Mouse (Mus musculus) A20 (cell line): ENCODE measurements at regions not wholly inside any gene's neighbourhood (a gene's known extent, or its start where the extent isn't known, plus 50 kb on each side); places are given as distances from the start of the nearest gene placed in this dataset.

ENCODE experiments used
- DNase-seq: peaks from one replicate; pipeline ENCODE4 v3.0.0-alpha.2; 2011; ENCODE audit warnings: low read depth, low spot score

DNA sequence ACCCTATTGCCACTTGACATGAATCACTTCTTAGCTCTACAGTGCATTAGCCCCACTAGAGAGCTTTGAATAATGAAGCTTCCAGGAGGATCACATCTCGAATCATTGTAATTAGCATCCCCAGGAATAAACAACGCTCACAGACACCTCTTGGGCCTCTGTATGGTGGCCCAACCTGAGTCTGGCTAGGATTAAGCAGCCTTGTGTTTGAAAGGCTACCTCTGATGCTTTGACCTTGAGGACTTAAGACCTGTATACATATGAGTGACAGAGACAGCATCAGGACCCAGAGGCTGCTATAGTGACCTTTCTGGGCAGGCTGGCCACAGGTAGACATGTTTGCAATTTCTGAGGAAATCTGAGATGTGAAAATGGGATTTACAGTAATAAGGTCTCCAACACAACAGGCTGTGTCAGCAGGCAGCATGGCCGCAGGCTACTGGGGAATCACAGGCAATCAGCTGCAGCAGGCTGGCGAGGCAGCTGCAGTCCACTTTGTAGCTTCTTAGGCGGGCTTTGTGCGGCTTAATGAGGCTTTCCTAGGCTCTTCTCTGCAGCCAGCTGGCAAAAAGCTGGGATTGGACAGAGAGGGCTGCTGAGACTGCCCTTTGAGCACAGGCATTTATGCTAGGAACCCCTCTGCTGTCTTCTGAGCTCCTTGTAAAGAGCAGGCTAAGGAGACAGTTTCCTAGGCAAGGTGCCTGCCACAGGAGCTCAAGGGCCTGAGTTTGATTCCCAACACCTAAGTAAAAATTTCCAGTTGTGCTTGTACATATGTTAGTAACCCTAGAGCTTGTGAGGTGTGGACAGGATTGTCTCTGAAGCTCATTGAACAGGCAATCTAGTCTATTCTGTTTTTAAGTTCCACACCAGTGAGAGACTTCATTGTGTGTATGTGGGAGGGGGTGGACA lies 768.1 kb upstream of the Auts2 start:
- DNase-seq, result no peak

DNA sequence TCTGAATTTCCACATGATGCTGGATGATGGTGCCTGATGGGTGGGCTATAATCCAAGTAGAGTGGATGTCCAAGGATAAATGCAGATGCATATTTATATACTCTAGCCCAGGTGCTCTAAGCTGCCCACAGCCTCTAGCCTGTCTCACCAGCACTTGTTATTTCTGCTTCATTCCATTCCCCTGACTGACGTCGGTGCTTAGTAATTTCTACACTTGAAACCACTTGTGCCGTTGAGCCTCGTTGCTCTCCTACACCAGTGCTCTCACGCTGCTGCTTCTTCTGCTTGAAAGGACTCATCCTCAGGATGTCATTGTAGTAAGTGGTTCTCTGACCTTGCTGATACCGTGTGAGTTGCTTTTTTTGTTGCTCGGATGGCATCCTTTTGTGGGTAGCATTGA lies 724.7 kb upstream of the Auts2 start:
- no peak for DNase-seq

DNA sequence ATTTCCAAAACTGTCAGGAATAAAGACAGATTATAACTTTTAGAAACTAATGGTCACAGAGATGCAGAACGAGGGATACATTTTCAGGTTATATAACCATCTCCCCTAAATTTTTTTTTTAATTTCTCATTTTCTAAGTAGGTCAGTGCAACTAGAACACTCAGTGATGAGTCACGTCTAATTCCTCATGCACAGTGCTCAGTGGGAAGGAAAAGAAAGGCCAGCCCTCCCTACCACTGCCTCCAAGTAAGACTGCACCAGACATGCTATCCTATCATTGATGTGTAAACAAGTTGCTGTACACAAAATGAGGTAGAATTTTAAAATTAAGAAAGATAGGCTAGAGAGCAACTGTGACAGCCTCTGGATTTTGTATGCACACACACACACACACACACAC lies 724.2 kb upstream of the Auts2 start:
- no peak for DNase-seq

DNA sequence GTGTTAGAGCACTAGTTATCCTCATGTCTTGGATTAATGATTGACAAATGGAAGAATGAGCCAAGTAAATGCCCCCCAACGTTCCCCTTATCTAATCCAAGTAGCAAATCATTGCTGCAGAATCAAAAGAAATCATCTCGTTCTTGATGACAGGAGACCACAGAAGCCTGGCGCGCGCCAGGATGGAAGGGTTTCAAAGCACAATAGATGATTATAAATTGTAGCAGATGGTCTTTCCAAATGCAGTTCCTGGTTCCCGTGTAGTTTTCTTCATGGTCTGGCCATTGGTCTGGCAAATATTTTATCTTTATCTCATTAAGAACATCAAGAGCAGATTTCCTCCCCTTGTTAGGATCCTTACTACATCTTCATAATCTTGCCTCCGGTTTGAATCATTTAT lies 721.8 kb upstream of the Auts2 start:
- no peak for DNase-seq

DNA sequence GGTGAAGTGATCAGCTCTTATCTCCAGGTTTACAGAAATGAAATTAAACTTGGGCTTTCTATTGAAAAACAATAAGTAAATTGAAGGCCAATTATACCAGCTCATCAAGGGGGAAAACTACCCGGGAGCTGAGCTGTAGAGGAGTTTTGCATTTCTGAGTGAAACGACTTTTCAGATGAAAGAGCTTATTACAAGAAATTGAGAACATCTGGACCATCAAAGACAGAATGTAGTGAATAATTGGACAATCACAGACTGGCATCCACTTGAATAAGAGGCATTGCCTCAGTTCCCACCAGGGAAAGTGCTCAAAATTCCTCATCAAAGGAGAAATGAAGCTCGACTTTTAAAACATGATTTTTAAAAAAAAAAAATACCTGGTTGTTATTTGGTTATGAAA lies 675.7 kb upstream of the Auts2 start:
- DNase-seq, result no peak

DNA sequence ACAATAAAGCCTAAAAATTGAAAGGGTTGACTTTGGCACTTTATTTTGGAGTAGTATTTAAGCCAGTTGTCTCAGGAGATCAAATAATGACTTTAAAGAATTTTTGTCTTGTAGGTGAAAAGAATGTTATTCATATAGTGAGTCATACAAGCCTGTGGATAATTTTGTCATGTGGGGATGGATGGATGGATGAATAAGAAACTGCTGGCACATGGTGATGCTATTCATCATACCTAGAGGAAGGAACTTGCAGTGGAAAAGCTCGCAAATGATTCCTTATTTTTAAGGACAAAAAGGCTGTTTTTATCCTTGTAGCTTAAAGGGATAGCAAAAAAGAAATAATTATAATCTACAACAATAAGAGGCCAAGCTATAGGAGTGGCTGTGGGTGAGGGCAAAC lies 655.4 kb upstream of the Auts2 start:
- DNase-seq, result no peak

DNA sequence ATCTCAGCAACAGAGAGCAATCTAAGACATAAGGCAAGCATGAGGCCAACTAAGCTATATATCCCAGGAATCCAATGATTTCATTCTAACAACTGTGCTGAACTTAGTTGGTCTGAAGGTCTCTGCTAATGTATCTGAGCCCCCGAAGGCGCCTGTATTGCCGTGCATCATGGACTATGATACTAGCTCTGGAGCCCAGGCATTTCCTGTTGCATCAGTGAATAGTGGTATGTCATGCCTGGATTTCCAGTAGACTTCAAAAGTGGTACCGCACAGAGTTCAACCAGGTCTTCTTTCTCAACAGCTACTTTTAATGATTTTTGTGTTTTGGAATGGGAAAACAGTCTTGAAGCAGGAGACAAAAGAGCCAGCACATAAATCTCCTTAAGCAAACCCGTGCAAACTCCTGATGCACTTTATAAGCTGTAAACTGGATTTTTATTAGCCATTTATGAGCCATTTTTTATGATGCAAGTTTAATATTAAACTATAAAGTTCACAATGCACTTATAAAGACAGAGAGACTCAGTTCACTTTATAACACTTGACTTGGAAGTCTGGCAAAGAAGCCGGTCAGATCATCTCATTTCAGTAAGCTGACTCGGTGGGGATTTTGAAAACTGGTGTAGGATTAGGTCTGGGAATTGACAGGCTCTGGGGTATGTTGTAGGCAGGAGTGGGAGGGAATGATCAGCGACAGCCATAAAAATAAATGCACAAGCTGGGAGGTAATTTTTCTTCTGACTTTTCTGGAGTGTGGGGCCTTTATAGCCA lies 646.8 kb upstream of the Auts2 start:
- no peak for DNase-seq

DNA sequence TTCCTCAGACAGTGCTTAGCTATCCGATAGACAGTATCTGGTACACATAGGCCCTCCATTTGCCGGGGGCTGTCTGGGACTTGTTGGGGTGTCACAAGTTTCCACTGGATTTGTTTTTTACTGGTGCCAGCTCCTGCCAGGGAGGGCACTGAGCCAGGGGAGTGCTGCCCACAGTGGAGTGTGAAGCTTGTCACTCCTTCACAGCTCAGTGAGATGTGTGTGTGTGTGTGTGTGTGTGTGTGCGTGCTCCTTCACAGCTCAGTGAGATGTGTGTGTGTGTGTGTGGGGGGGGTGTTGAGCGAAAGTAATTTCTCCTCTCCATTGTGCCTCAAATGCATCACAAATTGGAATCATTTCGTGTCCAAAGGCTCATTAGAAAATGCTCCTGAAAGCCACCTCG lies 632.5 kb upstream of the Auts2 start:
- no peak for DNase-seq

DNA sequence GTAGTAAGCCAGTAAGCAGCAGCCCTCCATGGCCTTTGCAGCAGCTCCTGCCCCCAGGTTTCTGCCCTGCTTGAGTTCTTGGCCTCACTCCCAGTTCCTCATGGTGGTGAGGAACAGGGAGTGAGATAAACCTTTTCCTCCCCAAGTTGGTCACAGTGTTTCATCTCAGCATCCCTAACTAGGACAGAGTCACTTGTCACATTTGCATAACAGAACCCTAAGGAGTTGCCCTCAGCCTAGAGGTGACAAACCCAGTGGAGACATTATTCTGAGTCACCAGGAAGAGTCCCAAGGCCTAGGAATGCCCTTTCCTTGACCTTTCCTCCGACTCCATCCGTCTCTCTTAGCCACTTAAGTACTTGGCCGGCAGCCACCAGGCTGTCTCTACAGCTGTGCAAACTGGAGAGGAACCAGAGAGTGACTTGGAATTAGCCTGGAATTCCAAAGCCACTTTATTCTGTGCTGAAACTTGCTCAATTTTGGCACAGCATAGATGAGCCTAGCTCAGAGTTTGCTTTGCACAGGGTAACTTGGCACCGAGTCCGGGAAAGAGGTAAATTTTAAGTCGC lies 630.1 kb upstream of the Auts2 start:
- no peak for DNase-seq

DNA sequence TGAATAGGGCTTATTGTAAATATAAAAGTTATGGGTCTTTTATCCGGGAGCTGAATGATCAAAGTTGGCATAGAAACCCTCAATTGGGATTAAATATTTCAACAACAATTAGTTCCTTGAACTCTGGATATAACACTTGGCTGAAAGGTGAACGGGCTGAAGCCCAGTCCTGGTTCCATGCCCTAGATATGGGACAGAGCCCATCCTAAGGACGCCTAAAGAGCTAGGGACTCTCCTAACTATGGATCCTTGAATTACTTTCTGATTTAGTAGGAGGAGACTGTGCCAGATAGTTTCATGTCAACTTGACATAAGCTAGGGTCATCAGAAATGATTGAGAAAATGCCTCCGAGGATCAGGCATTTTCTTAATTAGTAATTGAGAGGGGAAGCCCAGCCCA lies 629.5 kb upstream of the Auts2 start:
- DNase-seq, result no peak

DNA sequence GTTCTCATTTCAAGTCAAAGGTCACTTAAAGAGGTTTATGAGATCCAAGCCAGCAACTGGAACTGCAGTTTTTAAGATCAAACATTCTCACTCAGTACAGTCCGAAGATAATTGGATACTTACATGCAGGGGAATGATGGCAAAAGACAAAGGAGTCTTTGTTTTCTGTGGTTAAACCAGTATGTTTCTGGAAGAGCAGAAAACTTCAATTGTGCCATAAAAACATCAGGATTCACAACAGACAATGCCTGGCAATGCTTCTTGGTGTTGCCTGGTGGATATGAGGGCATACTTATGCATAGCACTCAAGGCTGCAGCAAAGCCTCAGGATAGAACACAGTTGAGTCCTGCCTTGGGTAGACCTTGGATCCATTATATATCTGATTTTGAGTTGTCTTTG lies 628.1 kb upstream of the Auts2 start:
- no peak for DNase-seq

DNA sequence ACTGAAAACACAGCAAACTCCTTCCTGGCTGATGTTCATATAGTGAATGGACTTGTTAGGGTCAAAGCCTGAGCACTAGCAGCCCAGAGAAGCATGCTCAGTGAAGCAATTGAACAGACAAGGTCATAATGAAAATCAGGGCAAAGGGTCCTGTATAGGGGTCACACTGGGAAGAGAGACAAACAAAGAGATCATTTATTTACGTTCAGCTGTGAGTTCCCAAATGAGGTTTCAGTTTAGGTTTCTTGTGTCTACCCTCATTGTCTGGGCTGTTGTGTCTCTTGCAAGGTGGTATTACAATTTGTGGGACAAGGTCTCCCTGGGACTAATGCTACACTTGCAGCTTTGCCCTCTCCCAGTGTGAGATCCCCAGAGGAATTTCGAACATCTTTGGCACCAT lies 624.4 kb upstream of the Auts2 start:
- DNase-seq, result no peak

DNA sequence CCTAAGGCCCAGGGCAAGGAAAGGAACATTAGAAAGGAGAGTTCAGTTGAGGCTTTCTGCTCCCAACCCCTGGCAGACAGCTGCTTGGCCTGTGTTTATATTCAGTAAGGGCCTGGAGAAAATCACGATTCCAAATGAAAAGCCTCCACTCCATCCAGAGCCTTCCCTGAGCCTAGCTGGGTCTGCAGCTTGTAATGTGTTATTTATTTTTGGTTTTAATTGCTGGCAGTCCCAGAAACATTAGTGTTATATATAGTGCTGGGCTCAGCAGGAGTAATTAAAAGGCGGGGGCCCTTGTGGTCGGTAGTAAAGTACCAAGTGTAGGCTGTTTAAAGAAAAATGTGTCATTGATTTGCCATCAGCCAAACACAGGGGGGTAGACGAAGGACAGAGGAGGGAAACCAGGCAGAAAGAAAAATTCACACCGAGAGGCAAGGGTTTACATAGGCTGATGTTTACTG lies 623.9 kb upstream of the Auts2 start:
- no peak for DNase-seq

DNA sequence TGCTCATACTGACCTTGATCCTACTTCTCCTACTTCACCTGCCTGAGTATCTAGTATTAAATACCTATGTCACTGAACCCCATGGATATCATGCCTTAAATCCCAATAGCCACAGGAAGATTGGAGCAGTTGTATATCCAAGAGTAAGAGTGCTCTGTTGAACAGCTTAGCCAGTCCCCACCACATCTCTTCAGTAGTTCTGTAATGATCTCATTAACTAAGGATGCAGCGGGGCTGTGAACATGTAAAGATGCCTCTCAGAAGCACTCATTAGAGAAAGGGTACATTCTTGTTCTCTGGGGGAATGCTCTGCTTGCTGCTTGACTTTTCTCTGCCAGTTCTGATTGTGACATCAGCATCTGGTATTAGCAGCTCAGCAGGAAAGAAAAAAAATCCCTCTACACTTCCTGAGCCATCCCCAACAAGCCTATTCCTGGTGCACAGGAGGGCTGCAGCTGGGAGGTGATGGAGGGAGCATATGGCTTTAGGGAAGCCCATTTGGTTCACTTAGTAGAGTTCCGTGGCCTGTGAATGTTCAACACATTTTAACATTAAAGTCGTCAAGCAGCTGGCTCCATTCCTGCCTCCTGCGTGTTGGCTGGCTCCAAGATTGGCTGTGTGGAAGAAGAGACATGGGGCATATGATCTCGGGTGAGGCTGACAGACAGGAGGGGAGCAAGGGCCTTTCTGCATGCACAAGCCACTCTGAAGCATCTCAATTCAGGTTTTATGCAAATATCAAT lies 613.1 kb upstream of the Auts2 start:
- DNase-seq, result no peak

DNA sequence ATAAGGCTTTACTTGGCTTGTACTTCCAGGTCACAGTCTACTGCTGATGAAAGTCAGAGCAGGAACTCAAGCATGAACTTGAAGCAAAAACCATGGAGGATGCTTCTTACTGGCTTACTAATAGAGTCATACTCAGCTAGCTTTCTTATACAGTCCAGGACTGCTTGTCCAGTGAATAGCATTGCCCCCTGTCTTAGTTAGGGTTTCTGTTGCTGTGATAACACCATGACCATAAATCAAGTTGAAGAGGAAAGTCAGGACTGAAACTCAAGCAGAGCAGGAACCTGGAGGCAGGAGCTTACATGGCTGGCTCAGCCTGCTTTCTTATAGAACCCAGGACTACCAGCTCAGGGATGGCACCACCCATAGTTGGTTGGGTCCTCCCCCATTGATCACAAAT lies 602.9 kb upstream of the Auts2 start:
- DNase-seq, result no peak

DNA sequence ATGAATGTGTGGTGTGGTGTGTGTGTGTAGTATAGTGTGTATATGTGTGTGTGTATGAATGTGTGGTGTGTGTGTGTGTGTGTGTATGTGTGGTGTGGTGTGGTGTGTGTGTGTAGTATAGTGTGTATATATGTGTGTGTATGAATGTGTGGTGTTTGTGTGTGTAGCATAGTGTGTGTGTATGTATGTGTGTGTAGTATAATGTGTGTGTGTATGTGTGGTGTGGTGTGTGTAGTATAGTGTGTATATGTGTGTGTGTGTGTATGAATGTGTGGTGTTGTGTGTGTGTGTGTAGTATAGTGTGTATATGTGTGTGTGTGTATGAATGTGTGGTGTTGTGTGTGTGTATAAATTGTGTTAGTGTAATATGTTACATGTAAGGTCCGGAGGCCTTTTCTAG lies 600.5 kb upstream of the Auts2 start:
- DNase-seq, result no peak

DNA sequence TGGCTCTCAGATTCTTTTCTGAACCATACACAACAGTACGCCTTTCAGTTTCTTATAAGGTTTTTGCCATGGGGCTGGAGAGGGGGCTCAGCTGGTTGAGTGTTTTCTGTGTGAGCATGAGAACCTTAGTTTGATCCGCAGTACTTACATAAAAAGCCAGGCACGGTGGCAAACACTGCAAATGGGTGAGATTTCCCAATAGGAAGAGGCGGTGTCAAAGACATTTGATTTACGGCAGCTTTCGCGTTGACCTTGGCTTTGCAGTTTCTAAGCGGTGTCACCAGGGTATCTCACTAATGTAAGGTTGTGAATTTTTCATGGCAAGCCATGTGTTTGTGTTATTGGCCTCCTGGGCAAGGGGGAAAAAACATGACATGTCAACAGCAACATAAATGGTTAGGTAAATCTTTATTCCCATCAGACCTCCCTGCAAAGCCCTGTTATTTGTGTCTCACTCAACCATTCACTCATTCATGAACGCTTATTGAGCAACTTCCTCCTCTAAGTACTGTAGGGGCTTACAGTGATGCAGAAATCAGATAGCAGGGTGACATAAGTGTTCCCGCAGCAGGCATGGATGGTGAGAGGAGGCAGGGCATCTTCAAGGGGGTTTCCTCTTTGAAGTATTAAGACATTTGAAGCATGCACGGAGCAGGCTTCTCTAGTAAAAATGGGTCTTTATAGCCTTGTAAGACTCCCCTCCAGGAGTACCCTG lies 599.4 kb upstream of the Auts2 start:
- DNase-seq, result no peak

DNA sequence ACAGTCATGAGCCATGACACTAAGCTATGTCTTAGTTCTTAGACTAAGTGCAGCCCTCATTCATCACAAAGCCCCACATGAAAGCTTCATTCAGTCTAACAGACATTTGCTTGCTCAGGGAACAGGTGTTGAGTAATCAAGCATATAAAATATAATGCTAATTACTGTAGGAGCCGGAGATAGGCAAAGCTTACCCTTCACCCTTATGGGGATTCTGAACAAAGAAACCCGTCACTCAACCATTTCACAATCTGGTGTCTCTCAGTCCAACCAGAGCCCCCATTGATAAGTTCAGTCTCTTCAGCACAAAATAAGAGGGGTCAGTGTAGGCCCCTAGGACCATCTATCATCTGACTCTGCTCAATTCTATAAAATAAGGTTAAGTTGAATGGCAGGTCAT lies 587.9 kb upstream of the Auts2 start:
- DNase-seq, result no peak

DNA sequence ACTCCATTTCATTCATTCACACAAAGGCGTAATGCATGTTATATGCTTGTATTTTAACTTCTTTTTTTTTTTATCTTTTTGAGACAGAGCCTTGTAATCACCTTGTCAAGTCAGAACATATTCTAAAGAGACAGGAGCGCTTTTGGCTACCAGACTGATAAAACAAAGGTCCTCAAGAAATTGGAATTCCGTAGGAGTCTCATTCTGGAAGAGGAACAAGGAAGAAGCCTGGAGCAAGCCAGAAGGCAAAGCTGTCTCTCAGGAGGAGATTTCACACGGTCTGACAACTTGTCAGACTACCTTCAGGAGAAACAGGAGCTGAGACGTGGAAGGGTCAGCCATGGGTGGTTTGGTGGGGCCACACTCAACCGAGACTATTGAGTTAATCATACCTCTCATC lies 587.2 kb upstream of the Auts2 start:
- DNase-seq, result no peak

DNA sequence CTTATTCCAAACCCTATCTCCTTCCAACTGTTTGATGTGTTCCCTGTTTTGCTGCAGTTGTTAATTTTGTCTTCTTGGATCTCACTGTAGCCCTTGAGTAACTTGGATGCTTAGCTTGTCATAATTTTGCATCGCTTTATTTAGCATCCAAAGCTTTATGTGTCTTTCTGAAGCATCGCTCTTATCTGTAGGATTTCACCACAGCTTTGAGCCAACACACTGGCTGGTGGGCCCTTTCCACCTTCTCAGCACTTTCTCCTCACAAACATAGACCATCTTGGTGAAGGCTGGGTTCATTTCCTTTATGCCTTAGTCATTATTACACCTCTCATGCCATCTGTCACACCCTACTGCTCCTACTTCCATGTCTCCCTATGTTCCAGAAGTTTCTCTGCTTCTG lies 581.1 kb upstream of the Auts2 start:
- DNase-seq, result no peak

DNA sequence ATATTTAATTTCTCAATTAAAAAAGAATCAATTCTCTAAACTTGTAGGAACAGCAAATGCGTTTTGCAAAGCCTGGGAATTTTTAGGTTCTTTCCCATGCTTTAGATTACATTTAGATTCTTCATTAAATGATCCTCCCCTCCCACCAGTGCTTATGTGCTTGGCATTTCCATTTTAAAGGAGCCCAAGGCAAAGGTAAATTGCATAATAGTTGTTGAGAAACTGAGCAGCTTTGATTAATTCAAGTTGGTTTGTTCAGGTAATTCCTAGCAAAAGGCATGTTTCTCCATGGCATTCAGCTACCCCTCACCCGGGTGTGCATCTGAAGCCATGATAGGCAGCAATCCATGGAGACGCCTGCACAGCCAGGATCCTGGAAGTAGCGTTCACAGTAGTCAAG lies 570.8 kb upstream of the Auts2 start:
- DNase-seq, result no peak
